Mouse (Mus musculus) stomach, postnatal 0 days (tissue): ENCODE results near the gene Sox5.

Source experiments
- CTCF ChIP-seq: IDR thresholded peaks from 2 replicates; pipeline ENCODE4 v1.5.1; 2016; ENCODE audit warnings: antibody characterized with exemption, low read depth, mild to moderate bottlenecking, moderate library complexity
- EP300 ChIP-seq: optimal IDR thresholded peaks from 2 replicates; pipeline ENCODE3; 2016; ENCODE audit warnings: antibody characterized with exemption

DNA sequence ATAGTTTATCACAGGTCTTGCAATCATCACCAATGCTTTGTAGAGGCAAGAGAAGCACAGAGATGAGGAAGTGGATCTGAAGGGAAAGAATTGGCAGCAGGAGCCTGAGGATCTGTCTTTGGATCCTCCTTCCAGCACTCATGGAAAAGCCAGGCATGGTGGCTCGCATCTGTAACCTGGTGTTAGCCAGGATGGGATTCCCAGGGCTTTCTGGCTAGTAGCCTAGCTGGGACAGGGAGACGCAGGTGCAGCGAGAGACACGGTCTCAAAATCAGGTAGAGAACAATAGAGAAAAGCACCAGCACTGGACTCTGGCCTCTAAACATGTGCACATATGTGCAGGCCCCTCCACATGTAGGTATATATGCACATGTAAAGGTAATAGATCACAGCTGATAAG lies 330.1 kb downstream of the Sox5 start:
- TF ChIP-seq CTCF (no peak), EP300 (no peak)
